Mouse (Mus musculus): ENCODE data around the gene Ephb2. TPM values are rescaled to one million over a fixed set of nuclear protein-coding genes. Genes with fewer than 3 reads are reported as not detected.

Ephb2 gene
- polyA plus RNA-seq, 1 experiment from 2014 or later: 0.08 TPM

DNA sequence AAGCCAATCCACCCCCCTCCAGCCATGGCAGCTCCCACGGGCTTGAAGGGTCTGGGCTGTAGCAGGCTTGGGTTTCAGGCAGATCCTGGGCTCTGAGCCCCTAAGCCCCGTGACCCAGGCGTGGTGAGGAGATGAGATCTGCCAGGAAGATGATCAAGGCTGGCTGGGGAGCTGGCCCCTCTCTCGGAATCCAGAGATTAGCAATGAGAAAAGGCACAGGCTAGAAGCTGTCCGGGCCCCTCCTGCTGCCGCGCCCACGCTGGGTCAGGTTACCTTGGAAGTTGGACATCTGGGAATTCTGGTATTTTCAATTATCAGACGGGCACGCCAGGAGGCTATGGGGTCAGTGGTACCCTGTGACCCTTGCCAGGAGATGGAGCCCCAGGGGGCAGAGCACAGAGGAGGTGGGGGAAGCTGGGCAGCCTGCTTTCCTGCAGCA lies 150.3 kb downstream of the Ephb2 start:
- TF ChIP-seq CTCF (IDR thresholded peaks at IDR 0.05; ENCODE audit: low read depth) (no peak), EP300 (IDR thresholded peaks at IDR 0.05; ENCODE audit: low read depth) (no peak)
- Histone ChIP-seq H3K4me3 (ENCODE audit: low read depth, low read length) (no peak overlapping the region), H3K4me2 (ENCODE audit: low read depth, low read length) (no peak overlapping the region), H3K9me3 (ENCODE audit: low read length) (no peaks in the 10 kb centered on the region), H3K9ac (replicated peaks) (no peak overlapping the region), H3K4me1 (ENCODE audit: insufficient read depth) (no peaks in the 10 kb centered on the region), H3K36me3 (replicated peaks; ENCODE audit: insufficient read depth, low read length) (no peaks in the 10 kb centered on the region), H3K27ac (ENCODE audit: low read depth) (no peak overlapping the region), H3K27me3 (ENCODE audit: insufficient read depth, low read length) (no peaks in the 10 kb centered on the region)
- no peak for ATAC-seq
- no peak for DNase-seq
- WGBS (ENCODE audit: insufficient replicate concordance): 81% methylated on average over 10 of the region's 10 CpGs

DNA sequence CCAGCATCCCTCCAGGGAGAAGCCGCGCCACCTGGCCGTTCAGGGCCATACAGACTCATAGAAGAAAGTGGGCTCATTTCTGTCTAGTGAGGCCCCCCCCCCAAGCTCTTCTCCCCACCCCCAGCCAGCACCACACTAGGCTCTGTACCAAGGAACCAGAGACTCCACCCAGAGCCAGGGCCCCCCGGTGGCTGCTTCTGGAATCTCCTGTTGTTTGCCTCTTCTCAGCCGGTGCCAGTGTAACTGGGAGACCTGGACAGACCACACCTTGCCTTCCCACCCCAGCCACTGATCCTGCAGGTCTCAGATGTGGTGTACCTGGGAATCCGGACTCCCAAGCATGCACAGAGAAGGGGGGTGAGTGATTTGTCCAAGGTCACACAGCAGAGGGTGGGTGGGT lies 151.3 kb downstream of the Ephb2 start:
- no peaks in the 10 kb centered on the region for H3K27me3 ChIP-seq (ENCODE audit: insufficient read depth, low read length)
- H3K4me1 ChIP-seq (ENCODE audit: insufficient read depth): no peaks in the 10 kb centered on the region
- H3K9ac ChIP-seq (replicated peaks): no peak overlapping the region
- H3K27ac ChIP-seq (ENCODE audit: low read depth): no peak overlapping the region
- whole genome bisulfite sequencing (ENCODE audit: insufficient replicate concordance): 76% methylated on average over 6 of the region's 6 CpGs
- ATAC-seq (no peak), DNase-seq (peak; percentile 39)
- H3K4me3 ChIP-seq (ENCODE audit: low read depth, low read length): no peak overlapping the region
- H3K4me2 ChIP-seq (ENCODE audit: low read depth, low read length): no peak overlapping the region
- H3K9me3 ChIP-seq (ENCODE audit: low read length): no peaks in the 10 kb centered on the region
- no peaks in the 10 kb centered on the region for H3K36me3 ChIP-seq (replicated peaks; ENCODE audit: insufficient read depth, low read length)
- TF ChIP-seq EP300 (IDR thresholded peaks at IDR 0.05; ENCODE audit: low read depth) (no peak), CTCF (IDR thresholded peaks at IDR 0.05; ENCODE audit: low read depth) (0 out of 2 replicates have a peak, but pooled peaks have one; percentile 13)

DNA sequence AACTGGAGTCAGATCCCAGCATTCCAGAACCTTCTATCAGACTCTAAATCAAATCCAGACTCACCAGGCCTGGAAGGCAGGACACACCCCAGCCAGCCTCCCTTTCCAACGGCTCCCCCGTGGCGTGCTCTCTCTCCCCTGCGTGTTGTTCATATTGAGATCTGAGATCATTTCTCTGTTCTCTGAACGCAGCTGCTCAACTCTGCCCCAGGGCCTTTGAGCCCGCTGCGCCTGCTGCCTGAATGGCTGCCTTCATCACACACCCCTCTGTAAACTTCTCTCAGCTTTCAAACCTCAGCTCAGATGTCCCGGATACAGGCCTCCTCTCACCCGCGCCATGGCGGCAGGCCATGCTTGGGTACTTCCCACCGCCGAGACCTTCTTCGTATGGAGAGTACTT lies 155.1 kb downstream of the Ephb2 start:
- H3K27ac ChIP-seq (ENCODE audit: low read depth): no peak overlapping the region
- H3K9me3 ChIP-seq (ENCODE audit: low read length): no peaks in the 10 kb centered on the region
- H3K4me1 ChIP-seq (ENCODE audit: insufficient read depth): no peaks in the 10 kb centered on the region
- H3K4me2 ChIP-seq (ENCODE audit: low read depth, low read length): no peak overlapping the region
- H3K27me3 ChIP-seq (ENCODE audit: insufficient read depth, low read length): no peaks in the 10 kb centered on the region
- H3K4me3 ChIP-seq (ENCODE audit: low read depth, low read length): no peak overlapping the region
- ATAC-seq: no peak
- no peaks in the 10 kb centered on the region for H3K36me3 ChIP-seq (replicated peaks; ENCODE audit: insufficient read depth, low read length)
- TF ChIP-seq EP300 (IDR thresholded peaks at IDR 0.05; ENCODE audit: low read depth) (no peak), CTCF (IDR thresholded peaks at IDR 0.05; ENCODE audit: low read depth) (no peak)
- WGBS (ENCODE audit: insufficient replicate concordance): 78% methylated on average over 14 of the region's 14 CpGs
- no peak for DNase-seq
- no peak overlapping the region for H3K9ac ChIP-seq (replicated peaks)

DNA sequence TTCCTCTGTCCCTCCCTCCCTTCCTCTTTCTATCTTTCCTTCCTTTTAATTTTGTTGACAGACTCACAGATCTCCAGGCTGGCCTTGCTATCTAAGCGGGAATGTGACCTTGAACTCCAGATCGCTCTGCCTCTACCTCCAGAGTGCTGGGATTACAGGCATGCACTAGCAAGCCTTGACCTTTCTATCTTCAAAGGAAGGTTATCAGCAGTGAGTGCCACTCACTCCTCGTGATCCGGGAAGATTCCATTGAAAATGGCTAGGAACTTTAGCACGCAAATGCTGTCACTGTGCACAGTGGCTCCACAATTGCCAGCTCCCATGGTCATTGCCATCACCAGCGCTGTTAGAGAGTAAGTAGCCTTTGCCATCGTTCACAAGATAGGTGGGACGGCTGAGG lies 156.6 kb downstream of the Ephb2 start:
- Histone ChIP-seq H3K9ac (replicated peaks) (no peak overlapping the region), H3K27ac (ENCODE audit: low read depth) (no peak overlapping the region), H3K9me3 (ENCODE audit: low read length) (no peaks in the 10 kb centered on the region), H3K4me3 (ENCODE audit: low read depth, low read length) (no peak overlapping the region), H3K36me3 (replicated peaks; ENCODE audit: insufficient read depth, low read length) (no peaks in the 10 kb centered on the region), H3K4me2 (ENCODE audit: low read depth, low read length) (no peak overlapping the region), H3K4me1 (ENCODE audit: insufficient read depth) (no peaks in the 10 kb centered on the region), H3K27me3 (ENCODE audit: insufficient read depth, low read length) (no peaks in the 10 kb centered on the region)
- ATAC-seq (no peak), DNase-seq (no peak)
- no peak for TF ChIP-seq EP300 (IDR thresholded peaks at IDR 0.05; ENCODE audit: low read depth)
- TF ChIP-seq CTCF (IDR thresholded peaks at IDR 0.05; ENCODE audit: low read depth): no peak
- 59% methylated on average over 8 of the region's 8 CpGs for WGBS (ENCODE audit: insufficient replicate concordance)

DNA sequence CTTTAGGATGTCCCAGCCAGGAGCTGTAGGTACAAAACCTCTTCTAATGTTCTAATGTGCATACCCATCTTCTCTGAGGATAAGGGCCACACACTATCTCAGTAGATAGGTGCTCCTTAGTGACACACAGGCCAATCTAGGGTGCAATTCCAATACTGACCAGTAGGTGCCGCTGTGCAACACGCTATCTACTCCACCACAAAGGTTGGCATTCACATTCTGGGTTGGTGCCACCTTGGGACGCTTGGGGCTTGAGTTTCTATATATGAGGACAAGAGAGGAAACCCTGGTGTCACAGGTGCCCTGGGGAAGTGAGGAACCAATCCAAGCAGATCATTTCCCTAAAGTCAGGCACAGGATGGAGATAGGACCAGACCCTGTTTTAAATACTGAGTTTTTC lies 157.3 kb downstream of the Ephb2 start:
- no peak for ATAC-seq
- DNase-seq: peak; percentile 81
- Histone ChIP-seq H3K36me3 (replicated peaks; ENCODE audit: insufficient read depth, low read length) (no peaks in the 10 kb centered on the region), H3K9me3 (ENCODE audit: low read length) (no peaks in the 10 kb centered on the region), H3K9ac (replicated peaks) (no peak overlapping the region), H3K4me3 (ENCODE audit: low read depth, low read length) (no peak overlapping the region), H3K27me3 (ENCODE audit: insufficient read depth, low read length) (no peaks in the 10 kb centered on the region), H3K27ac (ENCODE audit: low read depth) (no peak overlapping the region), H3K4me1 (ENCODE audit: insufficient read depth) (no peaks in the 10 kb centered on the region), H3K4me2 (ENCODE audit: low read depth, low read length) (no peak overlapping the region)
- TF ChIP-seq EP300 (IDR thresholded peaks at IDR 0.05; ENCODE audit: low read depth): no peak
- peak; percentile 99 for TF ChIP-seq CTCF (IDR thresholded peaks at IDR 0.05; ENCODE audit: low read depth)
- 3% methylated on average over 3 of the region's 3 CpGs for WGBS (ENCODE audit: insufficient replicate concordance)

DNA sequence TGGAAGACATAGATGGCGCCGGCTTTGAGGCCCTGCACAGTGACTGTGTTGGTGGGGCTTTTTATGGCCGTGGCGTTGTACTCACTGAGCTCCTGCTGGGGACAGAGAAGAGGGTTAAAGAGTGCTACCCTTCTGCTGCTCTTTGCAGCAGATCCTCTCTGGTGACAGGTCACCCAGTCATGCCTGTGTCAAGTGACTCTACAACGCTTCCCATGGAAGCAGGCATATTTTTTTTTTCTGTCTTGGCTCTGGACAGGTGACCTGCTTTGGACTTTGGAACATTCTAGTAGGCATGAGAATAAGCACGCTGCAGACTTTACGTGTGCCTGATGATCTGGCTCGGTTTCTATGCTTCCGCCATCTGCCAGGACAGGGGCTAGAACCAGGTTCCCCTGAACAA lies 160.3 kb downstream of the Ephb2 start:
- Histone ChIP-seq H3K27ac (ENCODE audit: low read depth) (no peak overlapping the region), H3K4me2 (ENCODE audit: low read depth, low read length) (no peak overlapping the region), H3K27me3 (ENCODE audit: insufficient read depth, low read length) (no peaks in the 10 kb centered on the region), H3K4me3 (ENCODE audit: low read depth, low read length) (no peak overlapping the region), H3K36me3 (replicated peaks; ENCODE audit: insufficient read depth, low read length) (no peaks in the 10 kb centered on the region), H3K4me1 (ENCODE audit: insufficient read depth) (no peaks in the 10 kb centered on the region), H3K9me3 (ENCODE audit: low read length) (no peaks in the 10 kb centered on the region), H3K9ac (replicated peaks) (no peak overlapping the region)
- DNase-seq: no peak
- WGBS (ENCODE audit: insufficient replicate concordance): 73% methylated on average over 9 of the region's 9 CpGs
- TF ChIP-seq EP300 (IDR thresholded peaks at IDR 0.05; ENCODE audit: low read depth) (no peak), CTCF (IDR thresholded peaks at IDR 0.05; ENCODE audit: low read depth) (no peak)
- ATAC-seq: no peak
